8 mouse cellular contexts compared by ENCODE assay signal in the genomic region with DNA sequence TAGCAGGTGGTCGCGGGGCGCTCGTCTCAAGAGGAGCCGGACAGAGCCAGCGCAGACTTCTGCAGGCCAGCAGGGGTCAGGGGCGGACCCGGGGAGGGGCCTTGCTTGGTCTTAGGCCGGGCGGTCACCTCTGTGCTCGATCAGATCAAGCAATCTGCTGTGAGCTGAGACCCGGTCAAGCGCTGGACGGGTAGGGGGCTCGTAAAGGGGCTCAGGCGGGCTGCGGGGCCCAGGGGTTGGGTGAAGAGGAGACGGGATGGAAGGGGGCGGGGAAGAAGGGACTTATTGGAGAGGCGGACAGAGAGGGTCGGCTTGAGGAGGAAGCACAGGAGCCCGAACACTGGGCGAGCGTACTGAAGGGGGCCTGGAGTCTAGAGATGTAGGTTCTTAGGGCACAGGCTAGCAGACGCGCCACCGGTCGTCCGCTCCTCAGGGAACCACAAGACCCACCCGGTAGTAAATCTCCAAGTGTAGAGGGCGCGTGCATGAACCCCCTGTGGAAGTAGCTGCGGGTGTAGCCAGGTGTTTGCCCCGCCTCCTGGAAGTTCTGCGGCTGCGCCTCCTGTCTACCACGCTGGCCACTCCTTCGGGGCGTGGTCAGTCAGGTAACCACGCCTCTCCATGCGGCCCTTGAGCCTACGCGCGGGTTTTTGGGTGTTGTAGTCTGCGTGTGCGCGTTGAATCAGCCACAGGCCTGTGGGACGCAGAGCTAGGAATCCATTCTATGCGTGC. TPM values are rescaled to one million over a fixed set of nuclear protein-coding genes. Genes with fewer than 3 reads are reported as not detected.
DNase-seq lines count a peak whose midpoint lies in the region; ATAC-seq and TF ChIP-seq lines count a peak whose summit lies in the region.

No protein-coding gene starts in this region.

- peaks cover 35% of the 10 kb centered on the region for H3K79me2 ChIP-seq in CH12.LX (replicated peaks; ENCODE audit: control insufficient read depth, extremely low read depth, insufficient read depth, poor library complexity, severe bottlenecking)

- peak; percentile 90 for TF ChIP-seq POLR2A in CH12.LX (IDR thresholded peaks at IDR 0.05; ENCODE audit: low read depth, low read length)

- under 1% methylated on average over 49 of the region's 49 CpGs for WGBS in forebrain, embryonic 11.5 days
- under 1% methylated on average over 49 of the region's 49 CpGs for WGBS in heart, embryonic 16.5 days
- WGBS in liver, embryonic 15.5 days (ENCODE audit: insufficient replicate concordance), result under 1% methylated on average over 49 of the region's 49 CpGs
- WGBS in neural tube, embryonic 12.5 days, result under 1% methylated on average over 49 of the region's 49 CpGs

- H3K27me3 ChIP-seq in CH12.LX (replicated peaks), result peaks cover 33% of the 10 kb centered on the region
- H3K27me3 ChIP-seq in forebrain, embryonic 11.5 days (ENCODE audit: control insufficient read depth, insufficient read depth, low read length), result no peaks in the 10 kb centered on the region
- H3K27me3 ChIP-seq in heart, embryonic 16.5 days (ENCODE audit: control insufficient read depth, insufficient read depth, low read length), result no peaks in the 10 kb centered on the region; the same call in 1 of the 2 replicates
- H3K27me3 ChIP-seq in liver, embryonic 15.5 days, result peaks cover 7% of the 10 kb centered on the region; the same call in 1 of the 2 replicates
- no peaks in the 10 kb centered on the region for H3K27me3 ChIP-seq in neural tube, embryonic 12.5 days (replicated peaks)

- no peak; the same call in 1 of the 2 replicates for TF ChIP-seq RAD21 in CH12.LX (IDR thresholded peaks at IDR 0.05; ENCODE audit: low read depth, low read length)

- H3K36me3 ChIP-seq in CH12.LX (replicated peaks in 1 of 2; ENCODE audit: control insufficient read depth in 1 of 2, insufficient read depth in 1 of 2, low read length in 1 of 2), result peaks cover 3 to 17% of the 10 kb centered on the region in 2 experiments
- no peaks in the 10 kb centered on the region for H3K36me3 ChIP-seq in forebrain, embryonic 11.5 days (ENCODE audit: control insufficient read depth, insufficient read depth, low read length)
- no peaks in the 10 kb centered on the region for H3K36me3 ChIP-seq in heart, embryonic 16.5 days (ENCODE audit: control insufficient read depth, insufficient read depth)
- no peaks in the 10 kb centered on the region for H3K36me3 ChIP-seq in liver, embryonic 15.5 days (replicated peaks)
- no peaks in the 10 kb centered on the region for H3K36me3 ChIP-seq in neural tube, embryonic 12.5 days

- peak; percentile 93 for DNase-seq in CH12.LX (ENCODE audit: extremely low read depth)
- DNase-seq in c-Kit-positive CD71-positive TER-119-negative erythroid progenitor cells, embryonic 14.5 days (ENCODE audit: low read depth), result peak; percentile 94
- peak; percentile 96 for DNase-seq in forebrain, embryonic 11.5 days (ENCODE audit: low spot score)
- DNase-seq in kidney, postnatal 36 days, result peak; percentile 95 to 98
- DNase-seq in telencephalon, adult 2 months (ENCODE audit: low read depth, low spot score), result peak; percentile 94

- peak overlapping the region; percentile 65 for H3K4me2 ChIP-seq in CH12.LX (ENCODE audit: insufficient read depth, low read depth, poor library complexity, severe bottlenecking)
- peak overlapping the region; percentile 86 for H3K4me2 ChIP-seq in forebrain, embryonic 11.5 days (ENCODE audit: low read depth, low read length, severe bottlenecking)
- H3K4me2 ChIP-seq in heart, embryonic 16.5 days (ENCODE audit: low read depth, low read length), result peak overlapping the region; percentile 96
- H3K4me2 ChIP-seq in liver, embryonic 15.5 days, result peak overlapping the region; percentile 97
- H3K4me2 ChIP-seq in neural tube, embryonic 12.5 days (replicated peaks), result peak overlapping the region; percentile 91

- no peaks in the 10 kb centered on the region for H3K9me3 ChIP-seq in CH12.LX (replicated peaks; ENCODE audit: low read length)
- H3K9me3 ChIP-seq in forebrain, embryonic 11.5 days (ENCODE audit: control insufficient read depth, low read length), result no peaks in the 10 kb centered on the region
- H3K9me3 ChIP-seq in heart, embryonic 16.5 days (replicated peaks; ENCODE audit: control insufficient read depth, low read length), result no peaks in the 10 kb centered on the region
- H3K9me3 ChIP-seq in liver, embryonic 15.5 days (replicated peaks), result no peaks in the 10 kb centered on the region
- H3K9me3 ChIP-seq in neural tube, embryonic 12.5 days, result no peaks in the 10 kb centered on the region

- TF ChIP-seq EP300 in CH12.LX (IDR thresholded peaks at IDR 0.05; ENCODE audit: low read length), result no peak

- peak in 1 of 2 experiments; percentile 36; a peak in 2 of 4 replicates for TF ChIP-seq CTCF in CH12.LX (conservative IDR thresholded peaks at IDR 0.05 in 1 of 2, IDR thresholded peaks at IDR 0.05 in 1 of 2; ENCODE audit: low read depth in 2 of 2, low read length in 2 of 2)

- dilution Hi-C loops in CH12.LX (cut with MboI; ENCODE audit: extremely low pct_ligation_motif_present, extremely low pct_unique_long_range_greater_than_20kb, low sequenced_read_pairs), result no loop called here

- peak overlapping the region; percentile 83 for H3K9ac ChIP-seq in CH12.LX (ENCODE audit: insufficient read depth, low read depth)
- H3K9ac ChIP-seq in forebrain, embryonic 11.5 days (ENCODE audit: low read length), result peak overlapping the region; percentile 73
- peak overlapping the region; percentile 77 for H3K9ac ChIP-seq in heart, embryonic 16.5 days (ENCODE audit: low read length)
- H3K9ac ChIP-seq in liver, embryonic 15.5 days, result peak overlapping the region; percentile 64
- peak overlapping the region; percentile 67 for H3K9ac ChIP-seq in neural tube, embryonic 12.5 days

- H3K27ac ChIP-seq in CH12.LX (ENCODE audit: insufficient read depth, low read depth), result no peak overlapping the region
- no peak overlapping the region for H3K27ac ChIP-seq in forebrain, embryonic 11.5 days (ENCODE audit: low read depth, low read length)
- H3K27ac ChIP-seq in heart, embryonic 16.5 days (ENCODE audit: low read length), result no peak overlapping the region
- H3K27ac ChIP-seq in liver, embryonic 15.5 days (replicated peaks), result no peak overlapping the region
- 0 out of 2 replicates have a peak overlapping the region, but pooled peaks have one; percentile 46 for H3K27ac ChIP-seq in neural tube, embryonic 12.5 days

- in situ Hi-C loops in CH12.LX (cut with MboI; ENCODE audit: low pct_ligation_motif_present, low pct_unique_long_range_greater_than_20kb, low sequenced_read_pairs), result no loop called here

- peak; percentile 94 for ATAC-seq in forebrain, embryonic 11.5 days (replicated peaks; ENCODE audit: low FRiP score)
- ATAC-seq in heart, embryonic 16.5 days (replicated peaks; ENCODE audit: extremely low read depth, insufficient read depth, low FRiP score), result peak; percentile 95
- peak; percentile 84 for ATAC-seq in liver, embryonic 15.5 days (ENCODE audit: insufficient read depth)
- peak; percentile 94 for ATAC-seq in neural tube, embryonic 12.5 days (ENCODE audit: low FRiP score, low read depth)

- H3K4me1 ChIP-seq in CH12.LX (ENCODE audit: control insufficient read depth in 1 of 2, insufficient read depth in 2 of 2), result peaks cover 7 to 23% of the 10 kb centered on the region in 2 experiments
- H3K4me1 ChIP-seq in forebrain, embryonic 11.5 days (replicated peaks; ENCODE audit: control insufficient read depth, insufficient read depth, low read length), result peaks cover 3% of the 10 kb centered on the region; the same call in 1 of the 2 replicates
- peaks cover 10% of the 10 kb centered on the region; the same call in 1 of the 2 replicates for H3K4me1 ChIP-seq in heart, embryonic 16.5 days (ENCODE audit: control insufficient read depth, insufficient read depth, low read length)
- H3K4me1 ChIP-seq in liver, embryonic 15.5 days (replicated peaks), result peaks cover 45% of the 10 kb centered on the region
- peaks cover 28% of the 10 kb centered on the region for H3K4me1 ChIP-seq in neural tube, embryonic 12.5 days

- peak overlapping the region; percentile 66 to 67 (median 66) for H3K4me3 ChIP-seq in CH12.LX (replicated peaks in 1 of 3; ENCODE audit: low read depth in 2 of 3, low read length in 2 of 3, poor library complexity in 1 of 3)
- peak overlapping the region; percentile 59 for H3K4me3 ChIP-seq in forebrain, embryonic 11.5 days (ENCODE audit: low read depth, low read length)
- peak overlapping the region; percentile 52 for H3K4me3 ChIP-seq in heart, embryonic 16.5 days (ENCODE audit: low read length)
- H3K4me3 ChIP-seq in liver, embryonic 15.5 days (replicated peaks), result peak overlapping the region; percentile 66
- peak overlapping the region; percentile 60 for H3K4me3 ChIP-seq in neural tube, embryonic 12.5 days

TF ChIP-seq in CH12.LX, 34 proteins besides CTCF, POLR2A, EP300 and RAD21 (continues in another document):
- TF ChIP-seq TBP (conservative IDR thresholded peaks at IDR 0.05; ENCODE audit: low read depth, low read length) (0 out of 2 replicates have a peak, but pooled peaks have one; percentile 56), POLR2AphosphoS2 (IDR thresholded peaks at IDR 0.05; ENCODE audit: low read depth, low read length) (peak; percentile 84), MAZ (IDR thresholded peaks at IDR 0.05; ENCODE audit: low read depth, low read length) (0 out of 2 replicates have a peak, but pooled peaks have one; percentile 11), NELFE (IDR thresholded peaks at IDR 0.05; ENCODE audit: low read depth, low read length) (peak; percentile 89), USF2 (conservative IDR thresholded peaks at IDR 0.05; ENCODE audit: low read depth, low read length) (no peak), ETS1 (conservative IDR thresholded peaks at IDR 0.05; ENCODE audit: low read depth, low read length) (no peak), JUND (conservative IDR thresholded peaks at IDR 0.05; ENCODE audit: low read depth, low read length) (no peak), MAFK (IDR thresholded peaks at IDR 0.05; ENCODE audit: insufficient replicate concordance, low read length) (no peak), IRF4 (IDR thresholded peaks at IDR 0.05; ENCODE audit: low read depth, low read length) (peak; percentile 7; the same call in 1 of the 2 replicates), MAX (IDR thresholded peaks at IDR 0.05; ENCODE audit: low read length) (peak; percentile 90), ZMIZ1 (IDR thresholded peaks at IDR 0.05; ENCODE audit: low read depth, low read length) (peak; percentile 70; the same call in 1 of the 2 replicates), ZNF384 (IDR thresholded peaks at IDR 0.05; ENCODE audit: low read depth, low read length) (no peak), SIN3A (IDR thresholded peaks at IDR 0.05; ENCODE audit: low read length) (peak; percentile 89)

RNA-seq across cellular contexts. Expression of a gene that starts 0.7 kb away (rescaled TPM):
- total RNA-seq in CH12.LX (2012; rRNA removed) (50.2 and 54.4 TPM in 2 replicates), CH12.LX (2014; rRNA removed) (36.0 and 40.1 TPM in 2 replicates)
- polyA plus RNA-seq in CH12.LX (2012; ENCODE audit: insufficient read length, low read depth), result 53.3 and 59.8 TPM in 2 replicates
- polyA plus RNA-seq in forebrain, embryonic 11.5 days (2014; fragmentation: Nextera tagmentation; extraction: Ambion mirVana), result 34.5 and 34.8 TPM in 2 replicates
- 13.4 and 15.1 TPM in 2 replicates for polyA plus RNA-seq in heart, embryonic 16.5 days (2015; fragmentation: Nextera tagmentation; extraction: Ambion mirVana)
- 14.0 and 16.4 TPM in 2 replicates for polyA plus RNA-seq in liver, embryonic 15.5 days (2015; fragmentation: Nextera tagmentation; extraction: Ambion mirVana)
- 29.1 and 33.3 TPM in 2 replicates for polyA plus RNA-seq in neural tube, embryonic 12.5 days (2016; fragmentation: Nextera tagmentation; extraction: Ambion mirVana)
